Mouse (Mus musculus): ENCODE results near the gene Skp1a.

Gene Skp1a

GRCm38 (mm10) chr11:52278991-52279390, 47.2 kb downstream of the Skp1a start:
- no peak for DNase-seq

DNA sequence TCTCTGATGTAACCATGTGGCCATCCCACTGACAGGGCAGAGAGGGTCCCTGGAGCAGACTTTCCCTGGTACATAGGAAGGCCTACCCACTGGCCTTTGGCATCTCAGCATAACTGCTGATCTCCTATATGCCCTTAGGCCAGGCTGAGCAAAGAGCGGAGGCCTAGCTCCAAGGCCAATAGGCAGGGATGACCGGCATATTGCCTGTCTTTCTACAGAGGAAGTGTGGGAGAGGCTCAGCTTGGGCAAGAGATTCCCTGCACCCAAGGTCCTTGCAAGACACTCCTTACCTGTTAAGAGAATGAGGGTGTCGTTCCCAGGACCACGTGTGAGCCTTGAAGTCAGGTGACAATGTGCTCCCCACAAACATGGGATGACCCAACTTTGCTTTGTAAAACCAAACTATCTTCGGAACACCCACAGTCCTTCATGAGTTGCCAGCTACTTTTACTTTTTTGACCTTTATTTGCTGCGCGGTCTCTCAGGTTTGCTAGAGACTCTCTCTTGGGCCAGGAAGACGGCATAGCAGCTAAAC, 47.9 kb downstream of the Skp1a start:
- no peak for DNase-seq

DNA sequence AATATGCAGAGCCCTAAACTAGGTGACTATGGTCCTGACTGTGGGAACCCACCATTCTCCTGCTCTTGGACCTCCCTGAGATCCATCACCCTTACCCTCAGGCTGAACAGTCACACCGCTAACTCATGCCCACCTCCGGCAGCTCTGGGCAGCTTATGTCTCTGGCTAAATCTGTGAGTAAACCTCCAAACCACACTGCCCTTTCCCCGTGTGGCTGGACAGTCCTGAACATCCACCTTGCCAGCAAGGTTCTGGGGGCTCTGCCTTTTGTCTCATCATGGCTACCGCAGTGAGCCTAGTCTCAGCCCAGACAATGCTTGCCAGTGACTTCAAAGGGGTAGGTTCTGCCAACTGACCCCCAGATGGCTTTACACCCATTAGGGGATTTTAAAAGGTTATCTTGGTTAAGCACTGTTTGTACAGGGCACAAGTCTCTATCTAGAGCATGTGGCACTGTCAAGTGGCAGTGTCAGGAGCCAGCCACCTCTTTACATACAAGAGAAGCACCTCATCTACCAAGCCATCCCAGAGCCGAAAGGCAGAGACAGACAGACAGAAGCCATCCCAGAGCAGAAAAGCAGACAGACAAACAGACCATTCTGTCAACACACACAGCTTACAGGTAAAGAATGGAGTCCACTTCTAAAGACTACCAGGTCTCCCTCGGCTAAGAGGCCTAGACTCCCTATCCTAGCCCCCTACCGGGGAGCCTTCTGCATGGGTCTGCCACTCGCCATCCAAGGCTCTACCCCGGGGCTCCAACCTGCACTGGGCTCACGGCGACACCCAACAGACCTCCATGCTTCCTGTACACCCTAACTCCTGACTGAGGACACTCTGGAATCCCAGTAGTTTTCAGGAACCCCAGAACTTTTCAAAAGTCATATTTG, 49.0 kb downstream of the Skp1a start:
- no peak for DNase-seq

- DNase-seq, result no peak
Observed at GRCm38 (mm10) chr11:52281568-52282328, 50.0 kb downstream of the Skp1a start.

GRCm38 (mm10) chr11:52282420-52282773, 50.6 kb downstream of the Skp1a start:
- DNase-seq, result peak in 1 of 2 experiments; percentile 43

- DNase-seq, result peak; percentile 71 to 81
Observed at GRCm38 (mm10) chr11:52282774-52283595, 51.2 kb downstream of the Skp1a start, which contains the start of gene Tcf7. Gene Tcf7, minus strand, starts transcription at chr11:52283014.

DNA sequence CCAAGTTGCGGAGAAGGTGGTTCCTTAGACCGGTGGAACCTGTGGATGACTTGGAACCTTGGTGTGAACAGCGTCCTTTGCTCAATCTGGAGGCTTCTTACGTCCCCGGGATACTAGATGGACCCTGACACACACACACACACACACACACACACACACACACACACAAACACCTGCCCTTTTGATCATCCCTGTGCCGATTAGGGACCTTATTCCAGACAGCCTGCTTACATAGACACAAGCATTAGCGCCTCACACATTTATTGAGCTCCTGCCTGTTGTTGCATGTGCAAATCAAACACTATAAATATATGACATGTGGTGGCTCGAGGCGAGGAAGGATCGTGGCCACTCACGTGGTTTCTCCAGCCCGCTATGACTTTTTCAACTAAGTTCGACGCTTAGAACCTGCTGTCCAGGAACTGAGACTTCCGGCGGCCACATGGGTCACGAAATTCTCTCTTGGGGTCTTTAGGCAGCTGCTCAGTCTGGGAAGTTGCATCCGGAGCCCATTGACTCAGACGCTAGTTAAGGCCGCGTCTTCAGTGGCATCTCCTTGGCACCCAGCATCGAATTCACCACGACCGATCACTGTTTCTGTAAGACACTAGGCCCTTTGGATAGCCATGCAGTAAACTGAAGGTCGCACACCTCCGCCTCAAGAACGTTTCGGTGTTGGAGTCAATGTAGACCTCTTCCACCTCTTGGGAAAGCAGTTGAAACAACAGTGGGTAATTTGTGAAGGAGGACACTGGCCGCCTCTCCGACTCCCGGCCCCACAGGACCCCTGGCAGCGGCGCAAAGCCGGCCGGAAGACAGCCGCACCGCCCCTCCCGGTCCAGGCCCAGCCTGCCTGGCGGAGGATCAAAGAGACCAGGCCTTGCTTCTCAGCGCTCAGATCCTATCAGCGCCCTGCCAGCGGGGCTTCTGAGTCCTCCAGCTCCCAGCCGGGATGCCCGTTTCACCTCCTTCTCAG, 52.1 kb downstream of the Skp1a start:
- DNase-seq, result peak; percentile 69 to 82

DNA sequence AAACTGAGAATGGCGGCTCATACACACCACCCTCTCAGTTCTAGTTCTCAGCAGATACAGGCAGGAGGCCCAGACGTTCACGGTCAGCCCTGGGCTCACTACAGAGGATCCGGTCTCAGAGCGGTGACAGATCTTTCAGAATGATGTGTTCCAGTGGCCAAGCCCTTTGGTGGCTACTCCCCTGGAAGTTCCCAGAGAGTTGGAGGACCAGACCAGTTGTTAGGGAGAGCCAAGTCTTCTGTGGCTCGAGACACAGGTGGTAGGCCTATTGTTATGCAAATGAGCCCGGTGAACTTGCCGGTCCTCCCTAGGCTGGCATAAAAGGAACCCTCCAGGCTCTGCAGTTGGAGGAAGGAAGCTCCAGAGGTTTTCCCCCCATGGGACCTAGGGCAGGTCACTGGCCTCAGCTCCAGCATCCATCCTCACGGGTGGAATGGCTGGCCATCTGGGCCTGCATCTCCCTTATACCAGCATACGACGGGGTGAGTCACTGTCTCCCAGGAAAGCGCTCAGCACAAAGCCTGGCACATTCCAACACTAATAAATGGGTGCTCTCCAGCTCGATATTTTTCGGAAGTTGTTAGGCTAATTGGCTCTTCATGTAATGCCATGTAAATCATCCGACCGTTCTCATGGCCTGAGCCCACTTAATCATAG, 54.6 kb downstream of the Skp1a start:
- no peak for DNase-seq

DNA sequence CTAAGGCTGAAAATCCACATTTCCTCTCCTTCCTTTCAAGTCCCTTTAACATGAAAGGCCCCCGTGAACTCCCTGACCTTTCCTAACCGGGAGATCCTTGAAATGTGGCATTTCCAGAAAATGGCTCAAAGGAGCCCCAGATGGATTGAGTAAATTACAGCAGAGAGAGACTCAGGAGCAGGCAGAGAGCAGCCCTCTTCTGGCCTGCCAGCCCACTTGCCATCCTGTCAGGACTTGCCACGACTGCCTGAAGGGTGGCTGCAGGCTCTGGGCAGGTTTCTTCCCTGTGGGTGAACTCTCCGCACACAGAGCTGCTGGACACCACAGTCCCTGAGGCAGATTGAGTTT, 55.1 kb downstream of the Skp1a start:
- DNase-seq, result no peak

DNA sequence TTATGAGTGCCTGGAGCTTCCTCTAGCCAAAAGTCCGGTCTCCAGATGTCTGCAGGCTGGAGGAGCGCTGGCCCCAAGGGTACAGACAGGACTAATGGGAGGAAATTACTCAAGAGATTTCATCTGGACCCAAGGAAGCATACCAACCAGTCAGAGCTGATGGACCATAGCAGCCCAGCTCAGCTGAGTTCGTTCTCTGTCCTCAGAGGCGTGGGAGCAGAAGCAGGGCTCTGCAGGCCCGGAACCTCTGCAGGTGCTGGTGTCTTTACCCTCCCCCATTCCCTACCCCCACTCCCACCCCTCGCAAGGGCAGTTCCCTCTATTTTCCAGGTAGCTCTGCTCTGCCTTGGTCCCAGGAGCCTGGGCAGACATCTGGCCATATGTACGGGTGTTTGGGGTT, 60.6 kb downstream of the Skp1a start:
- no peak for DNase-seq

DNA sequence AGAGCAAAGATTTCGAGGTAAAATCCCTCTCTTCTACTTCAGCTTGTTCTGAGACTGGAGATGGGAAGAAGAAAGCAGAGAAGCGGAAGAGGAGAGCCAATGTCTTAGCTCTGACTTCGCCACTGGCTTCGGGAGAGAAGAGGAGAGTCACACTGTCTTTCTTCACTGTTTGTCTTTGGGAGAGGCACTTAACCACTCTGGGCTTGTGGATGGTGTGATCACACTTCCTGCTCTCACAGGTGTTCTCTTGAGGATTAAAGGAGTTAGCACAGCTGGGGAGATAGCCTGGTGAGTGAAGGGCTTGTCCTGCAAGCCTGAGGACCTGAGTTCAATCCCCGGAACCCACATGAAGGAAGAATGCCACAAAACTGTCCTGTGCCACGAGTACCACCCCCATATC, 61.1 kb downstream of the Skp1a start:
- no peak for DNase-seq

DNA sequence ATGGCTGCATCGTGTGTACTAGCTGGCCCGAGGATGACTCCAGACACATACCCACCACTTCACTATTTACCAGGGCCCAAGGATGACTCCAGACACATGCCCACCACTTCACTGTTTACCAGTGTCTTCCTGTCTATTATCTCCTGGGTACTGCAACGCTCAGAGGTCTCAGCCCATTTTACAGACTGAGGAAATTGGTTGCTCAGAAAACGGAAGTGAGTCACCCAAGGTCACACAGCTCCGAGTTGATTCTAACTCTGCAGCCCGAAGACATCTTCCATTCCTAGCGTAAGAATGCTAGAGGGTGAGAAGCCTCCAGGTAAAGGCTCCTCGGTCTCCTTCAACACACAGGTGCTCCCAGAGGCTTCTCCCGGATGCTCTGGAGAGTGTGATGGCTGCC, 62.3 kb downstream of the Skp1a start:
- no peak for DNase-seq
